17 mouse cellular contexts compared by ENCODE assay signal in genomic region chr10:37172416-37172950, GRCm38 (mm10). TPM values are rescaled to one million over a fixed set of nuclear protein-coding genes. Genes with fewer than 3 reads are reported as not detected.
A peak's percentile ranks its signal among the peaks of the same experiment; 100 is the strongest.
DNase-seq lines count a peak whose midpoint lies in the region; ATAC-seq lines count a peak whose summit lies in the region.
"Had no signal": no experiment of that assay in that cellular context is flagged by ENCODE, and none has a peak within 500 bp of the region (broad histone marks: within the 10 kb centered on the region; RNA-seq: fewer than 3 reads in every experiment).

No protein-coding gene starts in this region.

- no peak overlapping the region for H3K4me3 ChIP-seq in forebrain, embryonic 11.5 days (ENCODE audit: low read depth, low read length)
- H3K4me3 ChIP-seq in forebrain, embryonic 14.5 days (ENCODE audit: low read depth, low read length) = no peak overlapping the region
- no peak overlapping the region for H3K4me3 ChIP-seq in hindbrain, embryonic 12.5 days
- H3K4me3 ChIP-seq in midbrain, embryonic 12.5 days = no peak overlapping the region

- H3K27ac ChIP-seq in forebrain, embryonic 11.5 days (ENCODE audit: low read depth, low read length) = no peak overlapping the region
- H3K27ac ChIP-seq in forebrain, embryonic 14.5 days (ENCODE audit: low read depth, low read length) = no peak overlapping the region
- H3K27ac ChIP-seq in hindbrain, embryonic 12.5 days = no peak overlapping the region
- H3K27ac ChIP-seq in midbrain, embryonic 12.5 days (replicated peaks) = peak overlapping the region; percentile 55

- no peak overlapping the region for H3K4me2 ChIP-seq in forebrain, embryonic 11.5 days (ENCODE audit: low read depth, low read length, severe bottlenecking)
- no peak overlapping the region for H3K4me2 ChIP-seq in forebrain, embryonic 14.5 days (ENCODE audit: low read length)
- H3K4me2 ChIP-seq in hindbrain, embryonic 12.5 days (replicated peaks) = no peak overlapping the region
- H3K4me2 ChIP-seq in midbrain, embryonic 12.5 days (replicated peaks) = peak overlapping the region; percentile 33

- DNase-seq in forebrain, embryonic 11.5 days (ENCODE audit: low spot score) = no peak
- DNase-seq in forebrain, embryonic 14.5 days (ENCODE audit: low spot score) = no peak
- DNase-seq in adrenal gland, postnatal 10 days = no peak
- no peak for DNase-seq in layer of hippocampus, adult 9-10 months (ENCODE audit: low spot score)
- DNase-seq in spleen, adult 12 weeks (ENCODE audit: low spot score) = no peak
- DNase-seq: adrenal gland, adult 2 months; cerebellum, adult 18-20 months; heart, adult 18-20 months; kidney, adult 18-20 months; kidney, postnatal 4 days; layer of hippocampus, postnatal 36 days; lung, adult 2 months; lung, postnatal 36 days; thymus, postnatal 25 days had no signal

- no peak overlapping the region for H3K9ac ChIP-seq in forebrain, embryonic 11.5 days (ENCODE audit: low read length)
- H3K9ac ChIP-seq in forebrain, embryonic 14.5 days (ENCODE audit: low read length) = no peak overlapping the region
- H3K9ac ChIP-seq in hindbrain, embryonic 12.5 days = no peak overlapping the region
- no peak overlapping the region for H3K9ac ChIP-seq in midbrain, embryonic 12.5 days (replicated peaks)

- H3K9me3 ChIP-seq in forebrain, embryonic 11.5 days (ENCODE audit: control insufficient read depth, low read length) = no peaks in the 10 kb centered on the region
- no peaks in the 10 kb centered on the region for H3K9me3 ChIP-seq in forebrain, embryonic 14.5 days (replicated peaks; ENCODE audit: control insufficient read depth, low read length)
- H3K9me3 ChIP-seq in hindbrain, embryonic 12.5 days (replicated peaks) = no peaks in the 10 kb centered on the region
- no peaks in the 10 kb centered on the region for H3K9me3 ChIP-seq in midbrain, embryonic 12.5 days

- no peaks in the 10 kb centered on the region for H3K4me1 ChIP-seq in forebrain, embryonic 11.5 days (replicated peaks; ENCODE audit: control insufficient read depth, insufficient read depth, low read length)
- H3K4me1 ChIP-seq in forebrain, embryonic 14.5 days (ENCODE audit: control insufficient read depth, insufficient read depth, low read length) = peaks cover 8% of the 10 kb centered on the region; the same call in 1 of the 2 replicates
- peaks cover 9% of the 10 kb centered on the region; the same call in 1 of the 2 replicates for H3K4me1 ChIP-seq in hindbrain, embryonic 12.5 days
- H3K4me1 ChIP-seq in midbrain, embryonic 12.5 days = peaks cover 25% of the 10 kb centered on the region

- ATAC-seq in forebrain, embryonic 11.5 days (replicated peaks; ENCODE audit: low FRiP score) = peak; percentile 15; the same call in 1 of the 2 replicates
- no peak; the same call in 1 of the 2 replicates for ATAC-seq in forebrain, embryonic 14.5 days
- ATAC-seq in hindbrain, embryonic 12.5 days (ENCODE audit: low FRiP score) = peak; percentile 56
- ATAC-seq in midbrain, embryonic 12.5 days (ENCODE audit: low FRiP score, low read depth) = peak; percentile 86

- no peaks in the 10 kb centered on the region for H3K27me3 ChIP-seq in forebrain, embryonic 11.5 days (ENCODE audit: control insufficient read depth, insufficient read depth, low read length)
- H3K27me3 ChIP-seq in forebrain, embryonic 14.5 days (replicated peaks; ENCODE audit: control insufficient read depth, insufficient read depth, low read length) = no peaks in the 10 kb centered on the region
- H3K27me3 ChIP-seq in hindbrain, embryonic 12.5 days = no peaks in the 10 kb centered on the region
- no peaks in the 10 kb centered on the region for H3K27me3 ChIP-seq in midbrain, embryonic 12.5 days
- H3K27me3 ChIP-seq: CH12.LX had no signal

- 45% methylated on average over 8 of the region's 8 CpGs for WGBS in forebrain, embryonic 11.5 days
- 37% methylated on average over 8 of the region's 8 CpGs for WGBS in forebrain, embryonic 14.5 days
- 58% methylated on average over 8 of the region's 8 CpGs for WGBS in hindbrain, embryonic 12.5 days
- 21% methylated on average over 8 of the region's 8 CpGs for WGBS in midbrain, embryonic 12.5 days

- no peaks in the 10 kb centered on the region for H3K36me3 ChIP-seq in forebrain, embryonic 11.5 days (ENCODE audit: control insufficient read depth, insufficient read depth, low read length)
- H3K36me3 ChIP-seq in forebrain, embryonic 14.5 days (ENCODE audit: control insufficient read depth, insufficient read depth, low read length) = no peaks in the 10 kb centered on the region
- no peaks in the 10 kb centered on the region for H3K36me3 ChIP-seq in hindbrain, embryonic 12.5 days
- H3K36me3 ChIP-seq in midbrain, embryonic 12.5 days = no peaks in the 10 kb centered on the region

RNA-seq across cellular contexts. Expression of gene Marcks, which starts 33.8 kb away (rescaled TPM):
- 314 and 331 TPM in 2 replicates for polyA plus RNA-seq in forebrain, embryonic 11.5 days (2014; fragmentation: Nextera tagmentation; extraction: Ambion mirVana)
- polyA plus RNA-seq in forebrain, embryonic 14.5 days (2014; fragmentation: Nextera tagmentation; extraction: Ambion mirVana) = 319 and 350 TPM in 2 replicates
- 338 and 368 TPM in 2 replicates for polyA plus RNA-seq in hindbrain, embryonic 12.5 days (2016; fragmentation: Nextera tagmentation; extraction: Ambion mirVana)
- polyA plus RNA-seq in midbrain, embryonic 12.5 days (2016; fragmentation: Nextera tagmentation; extraction: Ambion mirVana) = 321 and 361 TPM in 2 replicates
- 100 to 1,000 TPM; 107 to 149 TPM for total RNA-seq in adrenal gland, postnatal 10 days (2021)
